Mouse (Mus musculus): ENCODE results near the gene Gm42674. TPM values are rescaled to one million over a fixed set of nuclear protein-coding genes. Genes with fewer than 3 reads are reported as not detected.

Gene Gm42674
- total RNA-seq, 2 experiments from 2014 or later: not detected

Other genes starting within 250 kb of the Gm42674 start
- gene Slc27a3, start 212.0 kb upstream of the Gm42674 start, total RNA-seq (2021): 10 to 100 TPM; 76.7 to 83.4 TPM
- gene Ints3, start 168.3 kb upstream of the Gm42674 start, total RNA-seq (2021): 10 to 100 TPM; 56.4 to 57.6 TPM
- 100 to 1,000 TPM; 120 to 121 TPM for gene Npr1, start 136.0 kb upstream of the Gm42674 start, total RNA-seq (2021)
- gene Ilf2, start 125.8 kb upstream of the Gm42674 start, total RNA-seq (2021): 10 to 100 TPM; 81.8 to 92.6 TPM
- gene Snapin, start 110.9 kb upstream of the Gm42674 start, total RNA-seq (2021): 10 to 100 TPM; 70.9 to 72.3 TPM
- 100 to 1,000 TPM; 137 to 138 TPM for gene Chtop, start 92.4 kb upstream of the Gm42674 start, total RNA-seq (2021)
- 10 to 100 TPM; 67.1 TPM for gene S100a1, start 87.5 kb upstream of the Gm42674 start, total RNA-seq (2021)
- 10 to 100 TPM; 23.9 to 24.7 TPM for gene S100a13, start 87.5 kb upstream of the Gm42674 start, total RNA-seq (2021)
- 1 to 10 TPM in 1 of 2 experiments, under 1 TPM in 1; 0.54 to 1.2 TPM for gene S100a14, start 75.0 kb upstream of the Gm42674 start, total RNA-seq (2021)
- gene S100a16, start 64.7 kb upstream of the Gm42674 start, total RNA-seq (2021): 10 to 100 TPM; 68.4 to 74.4 TPM
- not detected for gene S100a3, start 41.3 kb upstream of the Gm42674 start, total RNA-seq (2021)
- not detected for gene S100a2, start 11.7 kb upstream of the Gm42674 start, total RNA-seq (2021)
- 10 to 100 TPM; 11.4 to 14.7 TPM for gene S100a4, start 1.9 kb downstream of the Gm42674 start, total RNA-seq (2021)
- not detected for gene S100a5, start 6.6 kb downstream of the Gm42674 start, total RNA-seq (2021)
- 10 to 100 TPM; 71.7 to 72.5 TPM for gene S100a6, start 11.0 kb downstream of the Gm42674 start, total RNA-seq (2021)
- gene S100a7a, start 52.1 kb downstream of the Gm42674 start, total RNA-seq (2021): not detected
- gene S100a8, start 67.1 kb downstream of the Gm42674 start, total RNA-seq (2021): 100 to 1,000 TPM in 1 of 2 experiments, 10 to 100 TPM in 1; 48.2 to 155 TPM
- gene S100a9, start 93.8 kb downstream of the Gm42674 start, total RNA-seq (2021): 100 to 1,000 TPM in 1 of 2 experiments, 10 to 100 TPM in 1; 64.8 to 191 TPM
- gene Pglyrp4, start 125.0 kb downstream of the Gm42674 start, total RNA-seq (2021): not detected
- gene Gm5849, start 176.0 kb downstream of the Gm42674 start, total RNA-seq (2021): not detected